Mouse (Mus musculus): ENCODE data around the gene Olfr550. TPM values are rescaled to one million over a fixed set of nuclear protein-coding genes. Genes with fewer than 3 reads are reported as not detected.

The Olfr550 gene
- polyA plus RNA-seq (2015; fragmentation: Nextera tagmentation; extraction: Ambion mirVana) = not detected in 2 replicates

DNA sequence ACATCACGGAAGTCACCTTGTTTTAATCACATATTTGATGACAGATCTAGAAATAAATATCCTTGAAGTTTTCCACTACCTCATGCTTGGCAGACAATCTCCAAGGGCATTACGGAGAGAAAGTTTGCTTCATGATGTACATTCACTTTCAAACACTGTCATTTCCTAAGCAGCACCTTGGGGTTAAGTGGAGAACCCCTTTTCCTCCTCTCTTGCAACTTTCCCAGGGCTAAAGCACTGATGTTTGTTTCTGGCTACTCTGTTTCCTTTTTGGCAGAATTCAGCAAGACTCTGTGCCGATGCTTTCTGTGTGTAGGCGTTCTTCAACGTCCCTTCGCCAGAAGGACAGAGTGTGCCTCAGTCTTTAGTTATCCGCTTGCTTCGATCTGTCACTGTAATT lies at the start of gene Olfr550:
Gene Olfr550 (plus strand): TSS at position 301 of the 400 bp plus-strand sequence.
- H3K27ac ChIP-seq = no peak within 1 kb of the TSS
- no peaks in the 10 kb centered on the region for H3K9me3 ChIP-seq
- no peak within 1 kb of the TSS for H3K9ac ChIP-seq
- H3K4me2 ChIP-seq (replicated peaks) = no peak within 1 kb of the TSS
- H3K4me1 ChIP-seq = no peaks in the 10 kb centered on the region
- no peak within 1 kb of the TSS for H3K4me3 ChIP-seq
- no peaks in the 10 kb centered on the region for H3K36me3 ChIP-seq
- 91% methylated on average over 8 of the region's 8 CpGs for WGBS
- no peaks in the 10 kb centered on the region for H3K27me3 ChIP-seq
- ATAC-seq (ENCODE audit: low FRiP score, low read depth) = no peak

DNA sequence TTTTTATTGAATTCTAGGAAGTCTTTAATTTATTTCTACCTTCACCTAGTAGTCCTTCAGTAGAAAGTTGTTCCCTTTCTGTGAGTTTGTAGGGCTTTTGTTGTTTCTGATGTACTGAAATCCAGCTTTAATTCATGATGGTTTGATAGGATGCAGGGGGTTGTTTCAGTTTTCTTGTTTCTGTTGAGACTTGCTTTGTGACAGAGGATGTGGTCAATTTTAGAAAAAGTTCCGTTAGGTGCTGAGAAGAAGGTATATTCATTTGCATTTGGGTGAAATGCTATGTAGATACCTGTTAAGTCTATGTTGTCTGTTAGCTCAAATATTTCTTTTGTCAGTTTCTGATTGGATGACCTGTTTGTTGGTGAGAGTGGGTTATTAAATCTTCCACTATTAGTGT lies 42.2 kb upstream of the Olfr550 start:
- no peaks in the 10 kb centered on the region for H3K27me3 ChIP-seq
- WGBS = 81% methylated on average over 1 of the region's 1 CpGs
- no peak overlapping the region for H3K4me2 ChIP-seq (replicated peaks)
- no peaks in the 10 kb centered on the region for H3K4me1 ChIP-seq
- H3K27ac ChIP-seq = no peak overlapping the region
- no peak overlapping the region for H3K9ac ChIP-seq
- H3K9me3 ChIP-seq = no peaks in the 10 kb centered on the region
- no peaks in the 10 kb centered on the region for H3K36me3 ChIP-seq
- H3K4me3 ChIP-seq = no peak overlapping the region
- ATAC-seq (ENCODE audit: low FRiP score, low read depth) = no peak

- Histone ChIP-seq H3K36me3 (no peaks in the 10 kb centered on the region), H3K27me3 (no peaks in the 10 kb centered on the region), H3K4me3 (no peak within 1 kb of the TSS), H3K4me2 (replicated peaks) (no peak within 1 kb of the TSS), H3K4me1 (no peaks in the 10 kb centered on the region), H3K9me3 (no peaks in the 10 kb centered on the region), H3K9ac (no peak within 1 kb of the TSS), H3K27ac (no peak within 1 kb of the TSS)
- no peak for ATAC-seq (ENCODE audit: low FRiP score, low read depth)
- WGBS = 77% methylated on average over 1 of the region's 1 CpGs
Observed at GRCm38 (mm10) chr7:102534449-102534848, 36.8 kb upstream of the Olfr550 start, which contains the start of gene Olfr547. Olfr547 (plus strand) TSS chr7:102534749.

DNA sequence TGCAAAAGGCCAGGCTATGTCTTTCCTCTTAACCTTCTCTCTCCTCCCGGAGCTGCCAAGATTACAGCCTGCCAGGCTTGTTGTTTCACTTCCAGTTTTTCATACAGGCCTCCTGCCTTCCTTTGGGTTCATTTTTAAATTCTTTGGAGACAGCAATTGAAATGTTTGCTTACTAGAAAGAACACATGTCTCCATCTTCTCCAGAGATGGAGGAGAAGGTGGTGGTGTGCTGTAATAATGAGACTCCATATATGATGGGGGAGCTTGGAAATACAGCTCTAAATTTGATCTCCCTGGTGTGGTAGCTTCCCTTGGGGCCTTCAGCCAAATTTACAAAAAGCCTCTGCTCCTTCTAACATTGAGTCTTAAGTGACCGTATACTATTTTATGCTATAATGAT lies 30.6 kb upstream of the Olfr550 start, which contains the start of gene Olfr548-ps1:
Gene Olfr548-ps1 (plus strand): TSS at position 301 of the 400 bp plus-strand sequence.
- Histone ChIP-seq H3K9me3 (no peaks in the 10 kb centered on the region), H3K4me3 (no peak within 1 kb of the TSS), H3K4me2 (replicated peaks) (no peak within 1 kb of the TSS), H3K27ac (no peak within 1 kb of the TSS), H3K36me3 (no peaks in the 10 kb centered on the region), H3K4me1 (no peaks in the 10 kb centered on the region), H3K27me3 (no peaks in the 10 kb centered on the region), H3K9ac (no peak within 1 kb of the TSS)
- WGBS = 77% methylated on average over 2 of the region's 2 CpGs
- no peak for ATAC-seq (ENCODE audit: low FRiP score, low read depth)

DNA sequence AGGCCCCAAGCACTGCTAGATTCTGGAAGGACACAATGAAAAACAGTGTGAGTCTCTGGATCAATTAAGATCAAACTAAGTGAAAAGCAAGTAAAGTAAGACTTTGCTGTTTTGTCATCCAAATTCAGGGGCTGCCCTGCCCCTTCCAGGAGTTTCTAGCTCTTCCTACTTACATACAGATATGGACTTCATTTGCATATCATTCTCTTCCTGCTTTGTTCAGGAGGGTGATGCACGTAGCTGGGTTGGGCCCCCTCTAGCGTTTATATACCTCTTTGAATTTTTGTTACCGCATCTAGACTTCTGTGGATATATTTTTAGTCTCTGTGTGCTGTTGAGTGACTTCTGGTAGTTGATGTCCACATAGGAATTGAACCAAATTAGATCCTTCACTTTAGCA lies 30.0 kb upstream of the Olfr550 start:
- H3K4me3 ChIP-seq = no peak overlapping the region
- no peaks in the 10 kb centered on the region for H3K27me3 ChIP-seq
- no peaks in the 10 kb centered on the region for H3K4me1 ChIP-seq
- H3K27ac ChIP-seq = no peak overlapping the region
- no peaks in the 10 kb centered on the region for H3K9me3 ChIP-seq
- 71% methylated on average over 3 of the region's 3 CpGs for WGBS
- no peak overlapping the region for H3K4me2 ChIP-seq (replicated peaks)
- H3K36me3 ChIP-seq = no peaks in the 10 kb centered on the region
- H3K9ac ChIP-seq = no peak overlapping the region
- ATAC-seq (ENCODE audit: low FRiP score, low read depth) = no peak

- Histone ChIP-seq H3K36me3 (no peaks in the 10 kb centered on the region), H3K4me2 (replicated peaks) (no peak within 1 kb of the TSS), H3K27me3 (no peaks in the 10 kb centered on the region), H3K27ac (no peak within 1 kb of the TSS), H3K9ac (no peak within 1 kb of the TSS), H3K9me3 (no peaks in the 10 kb centered on the region), H3K4me3 (no peak within 1 kb of the TSS), H3K4me1 (no peaks in the 10 kb centered on the region)
- WGBS = 89% methylated on average over 3 of the region's 3 CpGs
- no peak for ATAC-seq (ENCODE audit: low FRiP score, low read depth)
Observed at GRCm38 (mm10) chr7:102549570-102549969, 21.7 kb upstream of the Olfr550 start, which contains the start of gene Olfr549. Olfr549 (plus strand) TSS chr7:102549870.

DNA sequence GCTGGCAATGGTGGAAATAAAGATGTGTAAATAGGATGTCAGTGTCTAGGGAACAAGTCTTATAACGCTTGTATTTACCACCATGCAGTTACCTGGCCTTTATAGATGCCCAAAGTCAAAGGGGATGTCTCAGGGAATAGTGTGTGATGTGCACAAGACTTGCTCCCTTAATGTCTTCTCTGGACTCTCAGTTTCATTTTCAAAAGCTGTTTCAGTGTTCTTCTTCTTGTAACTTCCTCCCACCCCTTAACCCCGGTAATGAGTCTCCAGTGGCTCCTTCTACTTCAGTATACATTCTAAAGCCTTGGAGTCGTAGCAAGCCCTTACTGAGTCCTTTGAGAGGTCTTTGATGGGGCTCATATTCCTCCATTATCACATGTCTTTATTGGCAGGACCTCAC lies 18.0 kb upstream of the Olfr550 start:
- ATAC-seq (ENCODE audit: low FRiP score, low read depth) = no peak
- 71% methylated on average over 3 of the region's 3 CpGs for WGBS
- Histone ChIP-seq H3K4me3 (no peak overlapping the region), H3K27me3 (no peaks in the 10 kb centered on the region), H3K36me3 (no peaks in the 10 kb centered on the region), H3K9me3 (no peaks in the 10 kb centered on the region), H3K9ac (no peak overlapping the region), H3K4me2 (replicated peaks) (no peak overlapping the region), H3K4me1 (no peaks in the 10 kb centered on the region), H3K27ac (no peak overlapping the region)

DNA sequence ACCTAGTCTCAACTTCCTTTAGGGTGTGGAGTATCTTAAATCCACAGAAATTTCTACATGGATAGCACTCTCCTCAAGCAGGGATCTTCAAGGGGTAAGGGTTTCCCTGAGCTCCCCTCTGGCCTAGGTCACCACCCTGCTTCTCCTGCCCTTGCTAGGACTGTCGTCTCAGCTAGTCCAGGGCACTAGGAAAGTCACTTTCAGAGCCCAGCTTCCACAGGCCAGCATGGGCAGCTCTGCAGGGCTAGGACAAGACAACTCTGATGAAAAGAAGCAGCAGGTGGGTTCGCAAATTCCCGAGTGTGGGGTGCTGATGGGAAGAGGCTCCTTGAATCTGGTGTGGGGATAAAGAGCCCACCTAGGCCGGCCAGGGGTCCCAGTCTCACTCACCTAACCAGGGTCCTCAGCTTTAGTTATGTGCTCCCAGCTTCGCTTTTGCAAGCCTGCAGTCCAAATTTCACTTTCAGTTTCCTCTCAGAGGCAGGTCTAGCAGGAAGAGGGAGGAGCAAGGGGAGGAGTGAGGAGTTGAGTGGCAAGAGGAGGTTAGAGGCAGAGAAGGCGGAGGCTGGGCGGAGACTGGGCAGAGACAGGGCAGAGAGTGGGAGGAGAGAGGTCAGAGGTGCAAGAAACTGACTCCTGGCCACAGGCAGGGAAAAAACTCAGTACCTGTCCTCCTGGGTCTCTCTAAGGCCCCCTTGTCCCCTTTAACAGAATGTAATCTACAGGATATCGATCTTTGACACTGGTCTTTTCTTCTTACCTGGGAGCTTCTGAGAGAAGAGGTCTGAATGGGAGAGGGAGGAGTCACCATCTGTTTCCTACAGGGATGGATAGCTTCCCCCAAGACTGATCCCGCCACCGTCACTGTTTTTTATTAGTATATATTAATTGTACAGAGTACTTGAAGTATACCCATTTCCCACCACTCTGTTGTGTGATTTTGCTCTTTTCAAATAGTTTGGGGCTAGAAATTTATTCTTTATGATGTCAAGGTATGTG lies 5.9 kb upstream of the Olfr550 start, which contains the start of gene Trim21:
Gene Trim21 (minus strand): TSS at position 488 of the 999 bp plus-strand sequence.
- Histone ChIP-seq H3K4me3 (peak within 1 kb of the TSS; percentile 50), H3K9me3 (no peaks in the 10 kb centered on the region), H3K4me2 (replicated peaks) (peak within 1 kb of the TSS; percentile 70), H3K27me3 (no peaks in the 10 kb centered on the region), H3K4me1 (peaks cover 8% of the 10 kb centered on the region; the same call in 1 of the 2 replicates), H3K27ac (no peak within 1 kb of the TSS), H3K36me3 (no peaks in the 10 kb centered on the region), H3K9ac (peak within 1 kb of the TSS; percentile 63)
- WGBS = 19% methylated on average over 10 of the region's 10 CpGs
- ATAC-seq (ENCODE audit: low FRiP score, low read depth) = peak; percentile 92

- peaks cover 8% of the 10 kb centered on the region; the same call in 1 of the 2 replicates for H3K4me1 ChIP-seq
- H3K4me2 ChIP-seq (replicated peaks) = no peak overlapping the region
- H3K27me3 ChIP-seq = no peaks in the 10 kb centered on the region
- H3K4me3 ChIP-seq = no peak overlapping the region
- 87% methylated on average over 4 of the region's 4 CpGs for WGBS
- H3K9me3 ChIP-seq = no peaks in the 10 kb centered on the region
- no peak overlapping the region for H3K27ac ChIP-seq
- H3K36me3 ChIP-seq = no peaks in the 10 kb centered on the region
- H3K9ac ChIP-seq = no peak overlapping the region
- no peak for ATAC-seq (ENCODE audit: low FRiP score, low read depth)
Observed at GRCm38 (mm10) chr7:102566219-102566618, 5.0 kb upstream of the Olfr550 start.

GRCm38 (mm10) chr7:102573174-102573830 lies 2.1 kb downstream of the Olfr550 start:
- no peaks in the 10 kb centered on the region for H3K9me3 ChIP-seq
- no peaks in the 10 kb centered on the region for H3K36me3 ChIP-seq
- H3K27me3 ChIP-seq = no peaks in the 10 kb centered on the region
- 82% methylated on average over 3 of the region's 3 CpGs for WGBS
- no peak for ATAC-seq (ENCODE audit: low FRiP score, low read depth)
- no peak overlapping the region for H3K4me2 ChIP-seq (replicated peaks)
- no peaks in the 10 kb centered on the region for H3K4me1 ChIP-seq
- H3K9ac ChIP-seq = no peak overlapping the region
- H3K27ac ChIP-seq = no peak overlapping the region
- H3K4me3 ChIP-seq = no peak overlapping the region

DNA sequence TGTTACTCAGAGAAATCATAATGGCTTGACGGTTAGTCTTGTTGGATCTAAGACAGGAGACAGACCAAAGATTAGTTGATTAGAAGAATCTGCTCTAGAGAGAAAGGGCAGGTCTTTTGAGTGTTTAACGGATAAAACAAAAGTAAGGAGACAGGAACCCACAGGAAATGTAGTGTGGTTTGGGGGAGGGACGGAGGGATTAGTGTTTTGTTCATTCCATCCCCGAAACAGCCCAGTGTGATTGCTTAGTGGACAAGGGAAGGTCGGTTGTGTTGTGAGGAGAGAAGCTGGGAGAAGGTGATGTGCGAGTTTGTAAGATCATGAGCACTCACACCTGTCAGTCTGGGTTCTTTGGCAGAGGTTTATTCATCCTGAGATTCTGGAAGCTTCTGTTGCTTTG lies 4.8 kb downstream of the Olfr550 start:
- Histone ChIP-seq H3K4me3 (no peak overlapping the region), H3K4me1 (no peaks in the 10 kb centered on the region), H3K4me2 (replicated peaks) (no peak overlapping the region), H3K9me3 (no peaks in the 10 kb centered on the region), H3K36me3 (no peaks in the 10 kb centered on the region), H3K27ac (no peak overlapping the region), H3K27me3 (no peaks in the 10 kb centered on the region), H3K9ac (no peak overlapping the region)
- WGBS = 69% methylated on average over 6 of the region's 6 CpGs
- no peak for ATAC-seq (ENCODE audit: low FRiP score, low read depth)

DNA sequence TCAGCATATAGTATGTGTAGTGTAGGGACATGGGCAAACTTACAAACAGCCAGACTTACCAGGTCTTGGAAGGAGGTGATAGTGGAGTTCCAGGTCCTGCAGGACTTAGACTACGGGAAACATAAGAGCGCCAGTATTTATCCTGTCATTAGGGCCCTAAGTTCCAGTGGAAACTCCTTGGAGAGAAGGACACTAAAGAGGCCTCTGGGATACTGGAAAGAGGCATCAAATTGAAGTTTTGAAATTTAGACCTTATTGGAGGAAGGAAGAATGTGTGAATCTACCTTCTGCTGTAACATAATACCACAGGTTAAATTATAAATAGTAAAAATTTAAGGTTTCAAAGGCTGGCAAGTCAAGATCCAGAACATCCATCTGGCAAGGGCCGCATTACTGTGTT lies 20.5 kb downstream of the Olfr550 start, which contains the start of gene Olfr551:
Gene Olfr551 (minus strand): TSS at position 101 of the 400 bp plus-strand sequence.
- WGBS = 86% methylated on average over 3 of the region's 3 CpGs
- H3K27me3 ChIP-seq = no peaks in the 10 kb centered on the region
- no peaks in the 10 kb centered on the region for H3K36me3 ChIP-seq
- H3K9me3 ChIP-seq = no peaks in the 10 kb centered on the region
- H3K27ac ChIP-seq = no peak within 1 kb of the TSS
- no peak within 1 kb of the TSS for H3K4me2 ChIP-seq (replicated peaks)
- H3K4me3 ChIP-seq = no peak within 1 kb of the TSS
- no peak for ATAC-seq (ENCODE audit: low FRiP score, low read depth)
- H3K9ac ChIP-seq = no peak within 1 kb of the TSS
- H3K4me1 ChIP-seq = no peaks in the 10 kb centered on the region
